Mouse (Mus musculus) retina, postnatal 1 day (tissue): ENCODE data around the gene Cplane1.

Experiments
- DNase-seq: peaks from one replicate; pipeline ENCODE4 v3.0.0-alpha.2; 2012

Cplane1 gene

DNA sequence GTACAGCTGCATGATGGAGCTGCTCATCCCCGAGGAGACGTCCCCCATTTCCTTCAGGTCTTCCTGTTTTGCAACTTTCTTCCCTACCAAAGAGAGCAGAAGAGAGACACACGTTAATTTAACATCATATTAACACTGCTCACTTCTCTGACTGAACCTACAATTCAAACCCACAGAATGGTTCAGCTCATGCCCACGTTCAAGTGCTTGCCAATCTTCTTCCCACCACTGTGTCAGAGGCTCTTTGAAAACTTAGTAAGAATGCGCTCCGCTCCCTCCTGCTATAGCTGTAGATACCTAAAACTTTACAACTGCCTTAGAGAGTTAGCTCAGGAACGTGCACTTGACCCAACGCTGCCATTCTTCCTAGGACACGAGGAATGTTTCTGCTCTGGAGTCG, 134.0 kb downstream of the Cplane1 start:
- DNase-seq: no peak

DNA sequence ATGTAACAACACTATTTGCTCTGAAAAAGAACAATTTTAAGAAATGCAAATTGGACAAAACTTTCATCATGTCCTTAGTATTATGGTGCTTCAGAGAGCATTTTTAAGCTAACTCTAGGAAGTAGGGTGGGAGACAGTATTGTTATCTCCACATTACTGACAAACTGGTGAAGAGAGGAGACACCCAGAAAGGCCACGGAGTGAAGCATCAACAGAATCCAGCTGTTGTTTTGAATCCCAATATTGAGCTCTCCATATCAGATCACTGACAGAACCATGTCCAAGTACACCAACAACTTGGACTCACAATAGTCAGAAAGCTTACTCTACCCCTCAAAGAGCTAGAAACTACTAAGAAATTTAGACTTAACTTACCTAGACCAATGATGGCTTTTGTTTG, 136.6 kb downstream of the Cplane1 start:
- DNase-seq: no peak

DNA sequence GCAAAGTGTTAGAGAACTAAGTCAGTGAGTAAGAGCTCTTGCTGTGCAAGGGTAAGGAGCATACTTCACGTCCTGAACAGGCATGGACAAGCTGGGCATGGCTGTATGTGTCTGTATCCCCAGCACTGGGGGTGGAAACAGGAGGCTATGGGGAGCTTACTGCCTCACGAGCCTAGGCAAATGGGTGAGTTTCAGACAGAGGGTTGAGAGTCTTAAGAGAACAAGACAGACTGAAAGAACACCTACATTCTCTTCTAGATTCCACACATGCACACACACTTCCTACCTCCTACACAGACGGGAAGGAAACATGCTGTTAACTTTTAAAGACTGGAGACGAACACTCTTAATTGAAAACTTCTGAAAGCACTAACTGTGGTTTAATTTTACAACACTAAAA, 148.5 kb downstream of the Cplane1 start:
- DNase-seq: no peak

DNA sequence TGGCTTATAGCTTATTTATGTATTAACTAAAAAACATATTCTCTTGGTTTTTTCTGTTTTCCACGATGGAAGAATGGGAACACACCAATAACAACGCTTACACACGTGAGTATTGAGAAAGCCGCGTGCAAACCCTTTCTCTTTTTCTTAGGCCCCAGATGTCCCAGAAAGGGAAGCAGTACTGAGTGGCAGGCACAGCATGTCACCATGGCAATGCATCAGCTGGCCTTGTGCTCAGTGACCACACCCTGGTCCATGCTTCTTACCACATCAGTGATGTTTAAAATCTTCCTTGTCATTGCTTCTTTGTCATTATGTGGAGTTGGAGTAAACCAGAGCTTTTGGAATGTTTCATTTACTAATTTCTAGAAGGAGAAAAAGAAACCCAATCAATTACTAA, 150.3 kb downstream of the Cplane1 start:
- no peak for DNase-seq
